Mouse (Mus musculus) intestine, embryonic 16.5 days (tissue): Measurements from ENCODE around the gene Mfrp. TPM values are rescaled to one million over a fixed set of nuclear protein-coding genes. Genes with fewer than 3 reads are reported as not detected.

ENCODE experiments used
- ATAC-seq: fragments of 200-750 bp; cut with Nextera tagmentation; 2 replicates; pipeline ENCODE4 v1.8.0; 2017; ENCODE audit warnings: moderate TSS enrichment, moderate library complexity
- H3K27ac ChIP-seq: fragments of 300-500 bp; sonication (generic); 2 replicates; pipeline ENCODE4 v1.5.1; 2014; ENCODE audit warnings: mild to moderate bottlenecking, low read length
- H3K27me3 ChIP-seq: fragments of 300-500 bp; sonication (generic); replicated peaks from 2 replicates; pipeline ENCODE4 v1.6.1; 2014; ENCODE audit warnings: low read length, control low read depth, mixed read lengths; ENCODE audit not compliant: control insufficient read depth, insufficient read depth
- H3K36me3 ChIP-seq: fragments of 300-500 bp; sonication (generic); 2 replicates; pipeline ENCODE4 v1.6.1; 2014; ENCODE audit warnings: low read length, control low read depth; ENCODE audit not compliant: control insufficient read depth, insufficient read depth
- H3K4me1 ChIP-seq: fragments of 300-500 bp; sonication (generic); 2 replicates; pipeline ENCODE4 v1.6.1; 2014; ENCODE audit warnings: low read length, control low read depth, mixed read lengths; ENCODE audit not compliant: control insufficient read depth, insufficient read depth
- H3K4me2 ChIP-seq: fragments of 300-500 bp; sonication (generic); 2 replicates; pipeline ENCODE4 v1.6.1; 2014; ENCODE audit warnings: low read depth, low read length, control low read depth
- H3K4me3 ChIP-seq: fragments of 300-500 bp; sonication (generic); 2 replicates; pipeline ENCODE4 v1.5.1; 2014; ENCODE audit warnings: mild to moderate bottlenecking, low read length
- H3K9ac ChIP-seq: fragments of 300-500 bp; sonication (generic); 2 replicates; pipeline ENCODE4 v1.6.1; 2014; ENCODE audit warnings: low read depth, low read length
- H3K9me3 ChIP-seq: fragments of 300-500 bp; sonication (generic); 2 replicates; pipeline ENCODE4 v1.6.1; 2016; ENCODE audit warnings: low read length, control low read depth; ENCODE audit not compliant: control insufficient read depth
- WGBS: fragments of 180-500 bp; shearing (Covaris S2); extraction: QIAGEN DNeasy Blood & Tissue Kit; methylation state at CpG from one replicate; pipeline ENCODE4 v1.1.7; 2014; 5-methylcytosine and 5-hydroxymethylcytosine counted together
- polyA plus RNA-seq: library from polyadenylated mRNA; unstranded; fragments of >200 nt; fragmentation: Nextera tagmentation; extraction: Ambion mirVana; gene quantifications from 2 replicates; pipeline ENCODE4 v1.2.1, GENCODE M21; 2015

Gene Mfrp
- polyA plus RNA-seq, 1 experiment from 2014 or later = 0.24 TPM

DNA sequence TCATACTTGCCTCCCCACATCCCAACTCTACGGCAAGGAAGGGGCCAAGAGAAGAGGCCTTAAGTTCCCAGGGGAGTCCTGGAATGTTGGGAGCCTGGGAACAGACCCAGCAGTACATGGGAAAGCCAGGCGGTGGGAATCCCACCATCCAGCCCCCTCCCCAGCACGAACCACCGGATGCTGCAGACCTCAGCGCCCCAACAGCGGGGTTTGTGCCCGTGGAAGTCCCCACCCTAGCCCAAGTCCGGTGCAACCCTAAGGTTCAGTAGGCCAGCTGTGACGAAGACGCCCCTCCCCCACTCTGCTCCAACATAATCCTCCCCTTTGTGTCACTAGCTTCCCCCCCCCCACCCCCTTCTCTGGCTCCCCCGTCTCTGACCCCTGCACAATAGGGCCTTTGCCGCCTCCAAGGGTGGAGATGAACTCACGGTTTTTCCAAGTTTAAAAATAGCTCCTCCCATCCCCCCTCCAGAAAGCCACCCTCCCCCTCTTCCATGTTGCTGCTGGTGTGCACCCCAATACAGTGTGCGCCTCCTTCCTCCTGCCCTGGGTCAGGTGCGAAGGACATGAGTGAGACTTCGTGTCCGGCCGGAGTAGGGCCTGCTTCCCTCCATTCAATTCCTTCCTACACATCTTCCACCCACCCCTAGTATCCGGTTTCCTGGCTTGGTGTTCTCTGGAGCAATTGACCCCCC is 29.2 kb downstream of the Mfrp start:
- Histone ChIP-seq H3K4me3 (peak overlapping the region; percentile 41), H3K36me3 (no peaks in the 10 kb centered on the region), H3K9ac (peak overlapping the region; percentile 61), H3K27me3 (peaks cover 15% of the 10 kb centered on the region), H3K4me1 (peaks cover 42% of the 10 kb centered on the region), H3K27ac (peak overlapping the region; percentile 91), H3K9me3 (no peaks in the 10 kb centered on the region), H3K4me2 (peak overlapping the region; percentile 63)
- ATAC-seq = peak; percentile 27
- WGBS = 18% methylated on average over 18 of the region's 19 CpGs

- Histone ChIP-seq H3K27ac (peak overlapping the region; percentile 80), H3K36me3 (no peaks in the 10 kb centered on the region), H3K27me3 (peaks cover 15% of the 10 kb centered on the region), H3K9me3 (no peaks in the 10 kb centered on the region), H3K4me3 (no peak overlapping the region), H3K4me1 (peaks cover 45% of the 10 kb centered on the region), H3K9ac (no peak overlapping the region), H3K4me2 (no peak overlapping the region)
- 45% methylated on average over 7 of the region's 7 CpGs for WGBS
- ATAC-seq = no peak
Measured at GRCm38 (mm10) chr9:44131276-44131590, 29.7 kb downstream of the Mfrp start.

GRCm38 (mm10) chr9:44132200-44132599 is 30.7 kb downstream of the Mfrp start:
- Histone ChIP-seq H3K4me2 (no peak overlapping the region), H3K9me3 (no peaks in the 10 kb centered on the region), H3K27ac (no peak overlapping the region; the same call in 1 of the 2 replicates), H3K4me3 (no peak overlapping the region), H3K36me3 (no peaks in the 10 kb centered on the region), H3K4me1 (peaks cover 45% of the 10 kb centered on the region), H3K27me3 (peaks cover 15% of the 10 kb centered on the region), H3K9ac (no peak overlapping the region)
- WGBS = 55% methylated on average over 5 of the region's 5 CpGs
- ATAC-seq = no peak

DNA sequence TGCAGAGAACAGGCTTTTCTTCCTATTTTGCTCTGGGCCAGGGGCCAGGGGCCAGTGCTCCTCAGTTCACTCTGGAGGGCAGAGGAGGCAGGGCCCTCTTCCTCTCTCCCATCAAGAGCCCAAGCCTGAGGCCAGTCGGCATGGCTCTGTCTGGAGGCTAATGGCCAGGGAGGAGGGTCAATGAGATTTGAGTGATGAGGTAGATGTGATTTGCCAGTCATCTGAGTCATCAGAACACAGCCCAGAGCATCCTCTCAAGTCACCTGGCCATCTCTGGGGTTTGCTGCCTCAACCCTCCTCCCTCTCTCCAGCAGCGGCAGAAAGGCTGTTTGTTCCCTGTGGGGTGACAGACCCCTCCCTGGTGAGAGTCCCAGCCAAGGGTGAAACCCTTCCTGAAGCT is 31.8 kb downstream of the Mfrp start:
- 20% methylated on average over 2 of the region's 2 CpGs for WGBS
- H3K36me3 ChIP-seq = no peaks in the 10 kb centered on the region
- H3K27me3 ChIP-seq = peaks cover 15% of the 10 kb centered on the region
- no peaks in the 10 kb centered on the region for H3K9me3 ChIP-seq
- H3K4me2 ChIP-seq = peak overlapping the region; percentile 95
- ATAC-seq = no peak
- peak overlapping the region; percentile 85 for H3K27ac ChIP-seq
- peak overlapping the region; percentile 75 for H3K9ac ChIP-seq
- H3K4me3 ChIP-seq = peak overlapping the region; percentile 75
- H3K4me1 ChIP-seq = peaks cover 45% of the 10 kb centered on the region

DNA sequence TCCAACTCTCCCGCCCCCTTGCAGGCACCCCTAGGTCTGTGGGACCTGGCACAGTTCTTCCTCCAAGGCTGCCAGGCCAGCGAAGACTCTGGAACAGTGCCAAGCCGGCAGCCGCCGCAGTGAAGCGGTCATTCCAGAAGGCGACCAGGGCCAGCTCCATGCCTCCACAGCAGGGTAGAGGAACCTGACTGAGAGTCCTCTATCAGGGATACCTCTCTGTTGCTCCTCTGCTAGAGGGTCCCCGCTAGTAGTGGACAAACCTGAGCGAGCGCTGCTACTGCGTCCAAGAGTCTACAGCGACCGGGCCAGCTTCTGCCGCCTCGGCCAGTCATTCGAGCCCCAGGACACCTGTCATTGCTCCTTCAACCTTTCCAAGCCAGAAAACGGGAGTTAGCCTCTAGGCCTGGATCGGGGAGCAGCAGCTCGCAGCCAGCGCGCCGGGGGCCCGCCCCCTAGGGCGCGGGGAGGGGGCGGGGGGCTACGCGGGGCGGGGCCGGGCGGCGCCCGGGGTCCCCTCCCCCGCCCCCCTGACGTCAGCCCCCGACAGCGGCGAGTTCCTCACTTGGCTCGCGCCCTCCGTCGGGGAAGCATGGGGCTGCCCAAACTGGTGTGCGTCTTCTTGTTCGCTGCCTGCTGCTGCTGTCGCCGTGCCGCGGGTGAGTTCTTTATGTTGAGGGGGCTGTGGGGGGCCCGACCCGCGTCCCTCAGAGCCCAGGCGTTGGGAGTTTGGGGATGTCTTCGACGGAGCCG is 32.7 kb downstream of the Mfrp start, which contains the start of gene Mcam:
TSS of gene Mcam (plus strand) at position 369 of the 750 bp plus-strand sequence.
- Histone ChIP-seq H3K4me2 (peak within 1 kb of the TSS; percentile 95), H3K4me3 (peak within 1 kb of the TSS; percentile 75), H3K27ac (peak within 1 kb of the TSS; percentile 85), H3K9me3 (no peaks in the 10 kb centered on the region), H3K9ac (peak within 1 kb of the TSS; percentile 75), H3K36me3 (no peaks in the 10 kb centered on the region), H3K4me1 (peaks cover 39% of the 10 kb centered on the region), H3K27me3 (peaks cover 15% of the 10 kb centered on the region)
- ATAC-seq = peak; percentile 27
- under 1% methylated on average over 51 of the region's 55 CpGs for WGBS

DNA sequence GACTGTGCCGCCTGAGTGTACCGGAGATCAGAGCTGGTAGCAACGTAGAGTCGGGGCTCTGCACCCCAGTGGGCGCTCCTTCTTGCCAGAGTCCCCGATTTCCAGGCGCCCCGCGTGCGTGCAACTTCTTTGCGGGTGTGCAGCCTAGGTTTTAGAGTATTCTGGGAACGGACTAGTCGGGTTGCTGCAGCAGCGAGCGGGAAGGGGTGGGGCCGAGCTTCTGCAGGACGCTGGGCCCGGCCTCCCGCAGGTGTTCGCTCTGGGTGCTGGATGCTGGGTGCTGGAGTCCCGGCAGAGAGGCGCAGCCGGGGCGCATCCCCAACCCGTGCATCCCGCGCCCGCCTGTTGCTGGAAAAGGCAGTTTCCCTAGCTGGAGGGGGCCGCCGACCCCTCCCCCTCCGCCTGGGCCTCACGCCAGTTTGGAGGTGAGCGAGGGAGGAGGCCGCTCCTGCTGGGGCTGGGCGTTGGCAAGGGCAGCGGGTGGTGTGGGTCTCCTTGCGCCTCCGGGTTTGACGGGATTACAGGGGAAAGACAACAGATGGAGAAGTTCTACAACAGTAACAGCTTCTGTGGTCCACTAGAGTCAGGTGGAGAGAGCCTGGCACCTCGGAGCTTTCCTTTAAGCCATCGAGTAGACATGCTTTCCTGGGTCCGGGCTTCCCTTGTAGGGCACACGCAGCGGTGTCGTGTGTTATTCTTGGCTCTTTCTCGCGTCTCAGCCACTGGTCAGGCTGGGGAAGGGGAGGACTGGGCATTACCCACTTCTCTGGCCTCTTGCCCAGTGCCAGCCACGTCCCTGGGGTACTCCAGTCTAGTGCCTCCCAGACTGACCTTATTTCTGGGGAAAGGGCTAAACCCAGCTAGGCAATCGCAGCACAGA is 33.6 kb downstream of the Mfrp start:
- no peaks in the 10 kb centered on the region for H3K36me3 ChIP-seq
- H3K9me3 ChIP-seq = no peaks in the 10 kb centered on the region
- ATAC-seq = peak; percentile 24; the same call in 1 of the 2 replicates
- peaks cover 39% of the 10 kb centered on the region for H3K4me1 ChIP-seq
- H3K4me3 ChIP-seq = peak overlapping the region; percentile 75
- peak overlapping the region; percentile 75 for H3K9ac ChIP-seq
- 3% methylated on average over 49 of the region's 49 CpGs for WGBS
- peak overlapping the region; percentile 95 for H3K4me2 ChIP-seq
- H3K27me3 ChIP-seq = peaks cover 15% of the 10 kb centered on the region
- peak overlapping the region; percentile 77 for H3K27ac ChIP-seq

DNA sequence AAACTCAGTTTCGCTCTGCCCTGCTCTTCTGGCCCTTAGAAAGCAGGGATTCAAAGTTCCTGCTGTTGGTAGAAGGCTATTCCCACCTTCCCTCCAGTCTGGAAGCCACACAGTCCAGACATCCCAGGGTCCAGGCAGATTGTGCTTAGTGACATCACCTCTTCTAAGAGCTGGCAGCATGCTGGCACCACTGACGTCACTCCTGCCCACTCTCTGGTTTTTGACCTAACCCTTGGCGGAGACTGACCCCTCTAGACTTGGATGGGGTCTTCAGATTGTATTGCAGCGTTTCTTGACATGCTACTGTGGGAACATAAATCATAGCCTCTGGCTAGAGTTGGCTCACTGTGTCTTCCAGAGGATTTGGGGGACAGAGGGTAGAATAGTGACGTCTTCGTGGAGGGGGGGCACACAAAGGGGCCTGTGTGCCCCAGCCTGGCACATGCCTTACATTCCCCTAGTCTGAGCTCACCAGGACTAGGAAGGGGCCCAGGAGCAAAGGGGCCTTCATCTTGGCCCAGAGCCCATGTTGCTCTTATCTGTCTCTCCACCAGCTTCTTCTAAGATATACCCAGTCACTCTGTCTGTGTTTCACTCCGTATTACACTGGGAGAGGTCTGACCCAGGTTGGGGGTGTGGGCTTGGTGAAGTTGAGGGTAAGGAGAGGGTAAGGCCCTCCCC is 34.3 kb downstream of the Mfrp start:
- peak overlapping the region; percentile 77 for H3K27ac ChIP-seq
- peaks cover 32% of the 10 kb centered on the region for H3K4me1 ChIP-seq
- H3K4me3 ChIP-seq = peak overlapping the region; percentile 75
- 42% methylated on average over 7 of the region's 7 CpGs for WGBS
- ATAC-seq = peak; percentile 22; the same call in 1 of the 2 replicates
- H3K27me3 ChIP-seq = peaks cover 15% of the 10 kb centered on the region
- no peaks in the 10 kb centered on the region for H3K9me3 ChIP-seq
- peak overlapping the region; percentile 95 for H3K4me2 ChIP-seq
- H3K36me3 ChIP-seq = no peaks in the 10 kb centered on the region
- H3K9ac ChIP-seq = peak overlapping the region; percentile 75

- Histone ChIP-seq H3K4me3 (no peak overlapping the region), H3K9me3 (no peaks in the 10 kb centered on the region), H3K4me2 (no peak overlapping the region), H3K27ac (no peak overlapping the region; the same call in 1 of the 2 replicates), H3K27me3 (peaks cover 10% of the 10 kb centered on the region), H3K9ac (no peak overlapping the region), H3K4me1 (peaks cover 29% of the 10 kb centered on the region), H3K36me3 (no peaks in the 10 kb centered on the region)
- 44% methylated on average over 4 of the region's 4 CpGs for WGBS
- no peak for ATAC-seq
Measured at GRCm38 (mm10) chr9:44137846-44138245, 36.3 kb downstream of the Mfrp start.
